In genomic region chr13:49736430-49736829, GRCm38 (mm10) we compare ENCODE assay signal across 24 mouse cellular contexts.
"Had no signal": no experiment of that assay in that cellular context is flagged by ENCODE, and none has a peak within 500 bp of the region (broad histone marks: within the 10 kb centered on the region; RNA-seq: fewer than 3 reads in every experiment).

No protein-coding gene starts in this region.

- H3K9ac ChIP-seq: heart, embryonic 12.5 days; hindbrain, embryonic 13.5 days; hindbrain, embryonic 15.5 days; kidney, embryonic 15.5 days; limb, embryonic 12.5 days; liver, embryonic 13.5 days had no signal

- H3K27me3 ChIP-seq: heart, embryonic 12.5 days; hindbrain, embryonic 13.5 days; hindbrain, embryonic 15.5 days; kidney, embryonic 15.5 days; limb, embryonic 12.5 days; liver, embryonic 13.5 days had no signal

- H3K4me1 ChIP-seq: heart, embryonic 10.5 days; heart, embryonic 12.5 days; hindbrain, embryonic 13.5 days; hindbrain, embryonic 15.5 days; kidney, embryonic 15.5 days; limb, embryonic 10.5 days; limb, embryonic 12.5 days; liver, embryonic 13.5 days had no signal

- ATAC-seq: hindbrain, postnatal 0 days; intestine, embryonic 16.5 days had no signal

- DNase-seq: gastrocnemius, postnatal 14 days; gastrocnemius, postnatal 36 days; heart, adult 18-20 months; heart, postnatal 10 days; kidney, adult 11 months; kidney, adult 2 months; kidney, adult 9 months; kidney, postnatal 10 days; kidney, postnatal 25 days; kidney, postnatal 4 days; liver; liver, embryonic 13.5 days had no signal

- H3K4me3 ChIP-seq: heart, embryonic 10.5 days; heart, embryonic 12.5 days; hindbrain, embryonic 13.5 days; hindbrain, embryonic 15.5 days; kidney, embryonic 15.5 days; layer of hippocampus, adult 2 months; left cerebral cortex, adult 2 months; limb, embryonic 10.5 days; limb, embryonic 12.5 days; liver, embryonic 13.5 days had no signal

- H3K4me2 ChIP-seq: heart, embryonic 12.5 days; hindbrain, embryonic 13.5 days; hindbrain, embryonic 15.5 days; kidney, embryonic 15.5 days; limb, embryonic 12.5 days; liver, embryonic 11.5 days; liver, embryonic 13.5 days had no signal

- H3K27ac ChIP-seq: heart, embryonic 10.5 days; hindbrain, embryonic 13.5 days; hindbrain, embryonic 15.5 days; hindbrain, postnatal 0 days; kidney, embryonic 15.5 days; layer of hippocampus, adult 2 months; left cerebral cortex, adult 2 months; limb, embryonic 10.5 days; limb, embryonic 12.5 days; liver, embryonic 13.5 days had no signal

- H3K9me3 ChIP-seq: heart, embryonic 10.5 days; heart, embryonic 12.5 days; hindbrain, embryonic 13.5 days; hindbrain, embryonic 15.5 days; kidney, embryonic 15.5 days; limb, embryonic 10.5 days; limb, embryonic 12.5 days; liver, embryonic 13.5 days had no signal
